Mouse (Mus musculus) spleen, adult 2 months (tissue): ENCODE results near the gene Kif5a.

Experiments
- CTCF ChIP-seq: fragments of 200-500 bp; IDR thresholded peaks from 2 replicates; pipeline ENCODE4 v1.5.1; 2011; ENCODE audit warnings: mild to moderate bottlenecking, inconsistent platforms; ENCODE audit not compliant: insufficient read depth, insufficient read length, insufficient replicate concordance; ENCODE audit errors: extremely low read depth
- POLR2A ChIP-seq: fragments of 200-500 bp; IDR thresholded peaks from 2 replicates; pipeline ENCODE4 v1.6.1; 2011; ENCODE audit warnings: low read depth, low read length, inconsistent platforms

DNA sequence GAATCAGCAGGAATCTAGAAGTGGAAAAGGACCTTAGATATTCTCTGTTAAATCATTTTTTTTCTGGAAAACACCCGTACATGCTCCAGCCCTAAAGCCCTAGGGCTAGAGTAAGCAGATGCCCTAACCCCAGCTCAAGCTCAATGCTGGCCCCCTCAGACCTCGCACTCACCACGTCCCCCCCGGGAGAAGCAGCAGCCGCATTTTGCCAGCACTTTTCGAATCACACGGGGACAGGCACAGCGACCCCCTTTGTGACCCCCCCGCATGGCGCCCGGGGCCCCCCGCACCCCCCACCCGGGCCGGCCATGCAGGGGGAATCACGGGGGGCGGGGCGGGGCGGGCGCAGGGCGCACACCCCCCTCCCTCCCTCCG is 75.1 kb downstream of the Kif5a start:
- TF ChIP-seq CTCF (no peak), POLR2A (no peak)
